Mouse (Mus musculus) gastrocnemius, adult 2 months (tissue): ENCODE results near the gene Glis1. TPM values are rescaled to one million over a fixed set of nuclear protein-coding genes. Genes with fewer than 3 reads are reported as not detected.

ENCODE experiments used
- DNase-seq: peaks from one replicate; pipeline ENCODE4 v3.0.0; 2022
- H3K27ac ChIP-seq: fragments of 200-600 bp; 2 replicates; pipeline ENCODE4 v1.8.1; 2022; ENCODE audit warnings: mild to moderate bottlenecking
- H3K4me3 ChIP-seq: fragments of 200-600 bp; 2 replicates; pipeline ENCODE4 v1.8.1; 2022; ENCODE audit warnings: mild to moderate bottlenecking, moderate library complexity
- CTCF ChIP-seq: fragments of 200-600 bp; IDR thresholded peaks from 2 replicates; pipeline ENCODE4 v1.8.1; 2022; ENCODE audit warnings: antibody characterized with exemption, mild to moderate bottlenecking, moderate library complexity
- intact Hi-C: fragments of 180-260 bp; cut with DNase I; formaldehyde crosslinking; loops from one replicate; pipeline ENCODE4 v1.15.1; 2025
- total RNA-seq, 2 experiments: library from RNA; stranded (reverse); gene quantifications; 2 replicates each; pipeline ENCODE4 v1.2.3; 2021

The Glis1 gene
- total RNA-seq, 2 experiments from 2014 or later = 0.15 to 0.20 TPM

- intact Hi-C loops = no loop called here
- no peak for TF ChIP-seq CTCF
- DNase-seq = no peak
- Histone ChIP-seq H3K4me3 (no peak overlapping the region), H3K27ac (no peak overlapping the region)
Observed at GRCm38 (mm10) chr4:107495751-107496430, 61.5 kb downstream of the Glis1 start.

- TF ChIP-seq CTCF = no peak
- H3K4me3 ChIP-seq = no peak overlapping the region
- no peak overlapping the region for H3K27ac ChIP-seq
- intact Hi-C loops = no loop called here
- no peak for DNase-seq
Observed at GRCm38 (mm10) chr4:107497430-107497935, 63.1 kb downstream of the Glis1 start.

GRCm38 (mm10) chr4:107502601-107503051, 68.2 kb downstream of the Glis1 start:
- intact Hi-C loops = no loop called here
- Histone ChIP-seq H3K4me3 (no peak overlapping the region), H3K27ac (no peak overlapping the region)
- no peak for DNase-seq
- TF ChIP-seq CTCF = no peak

GRCm38 (mm10) chr4:107514981-107515380, 80.6 kb downstream of the Glis1 start:
- H3K27ac ChIP-seq = peak overlapping the region; percentile 76
- peak; percentile 82 for DNase-seq
- intact Hi-C loops = no loop called here
- no peak for TF ChIP-seq CTCF
- H3K4me3 ChIP-seq = no peak overlapping the region

GRCm38 (mm10) chr4:107515626-107516025, 81.2 kb downstream of the Glis1 start:
- Histone ChIP-seq H3K27ac (peak overlapping the region; percentile 76), H3K4me3 (no peak overlapping the region)
- peak; percentile 8 for DNase-seq
- no peak for TF ChIP-seq CTCF
- intact Hi-C loops = no loop called here

GRCm38 (mm10) chr4:107518766-107519165, 84.4 kb downstream of the Glis1 start:
- H3K27ac ChIP-seq = no peak overlapping the region
- TF ChIP-seq CTCF = no peak
- intact Hi-C loops = no loop called here
- DNase-seq = no peak
- H3K4me3 ChIP-seq = no peak overlapping the region

- intact Hi-C loops = no loop called here
- TF ChIP-seq CTCF = no peak
- peak; percentile 3 for DNase-seq
Observed at GRCm38 (mm10) chr4:107520071-107520470, 85.7 kb downstream of the Glis1 start.

GRCm38 (mm10) chr4:107520816-107521215, 86.4 kb downstream of the Glis1 start:
- peak; percentile 8 for DNase-seq
- no peak for TF ChIP-seq CTCF
- no peak overlapping the region for H3K27ac ChIP-seq
- H3K4me3 ChIP-seq = no peak overlapping the region
- intact Hi-C loops = no loop called here

More at GRCm38 (mm10) chr4:107520071-107520470, 85.7 kb downstream of the Glis1 start:
- no peak overlapping the region for H3K27ac ChIP-seq
- H3K4me3 ChIP-seq = no peak overlapping the region

GRCm38 (mm10) chr4:107523607-107524151, 89.3 kb downstream of the Glis1 start:
- Histone ChIP-seq H3K27ac (no peak overlapping the region), H3K4me3 (no peak overlapping the region)
- peak; percentile 10 for DNase-seq
- intact Hi-C loops = no loop called here
- no peak for TF ChIP-seq CTCF

GRCm38 (mm10) chr4:107535126-107535525, 100.7 kb downstream of the Glis1 start:
- intact Hi-C loops = loop anchor here (5.0 kb wide), 1 partner anchor 87 kb away; no protein-coding TSS in a partner anchor
- TF ChIP-seq CTCF = no peak
- Histone ChIP-seq H3K4me3 (peak overlapping the region; percentile 26), H3K27ac (no peak overlapping the region)
- peak; percentile 22 for DNase-seq

- peak; percentile 57 for DNase-seq
- no peak overlapping the region for H3K27ac ChIP-seq
- H3K4me3 ChIP-seq = peak overlapping the region; percentile 55
- TF ChIP-seq CTCF = no peak
- intact Hi-C loops = loop anchor here (5.0 kb wide), 1 partner anchor 84 kb away; no protein-coding TSS in a partner anchor
Observed at GRCm38 (mm10) chr4:107538116-107538515, 103.7 kb downstream of the Glis1 start.

- no peak for DNase-seq
- no peak for TF ChIP-seq CTCF
- no peak overlapping the region for H3K4me3 ChIP-seq
- no peak overlapping the region for H3K27ac ChIP-seq
- intact Hi-C loops = loop anchor here (5.0 kb wide), 1 partner anchor 84 kb away; no protein-coding TSS in a partner anchor
Observed at GRCm38 (mm10) chr4:107538561-107538960, 104.2 kb downstream of the Glis1 start.

GRCm38 (mm10) chr4:107539021-107539420, 104.6 kb downstream of the Glis1 start:
- H3K4me3 ChIP-seq = no peak overlapping the region
- peak; percentile 13 for DNase-seq
- no peak for TF ChIP-seq CTCF
- intact Hi-C loops = loop anchor here (5.0 kb wide), 1 partner anchor 83 kb away; no protein-coding TSS in a partner anchor
- H3K27ac ChIP-seq = no peak overlapping the region
